Mouse (Mus musculus) Muller cell, postnatal 12 days (primary cell): ENCODE data around the gene Ttc7b.
A peak's percentile ranks its signal among the peaks of the same experiment; 100 is the strongest.

Experiments used
- DNase-seq: peaks from one replicate; pipeline ENCODE4 v3.0.0-alpha.2; 2015; ENCODE audit errors: inconsistent ontology term

Ttc7b gene

GRCm38 (mm10) chr12:100447701-100448277, 72.8 kb downstream of the Ttc7b start:
- peak; percentile 2 for DNase-seq

- DNase-seq: peak; percentile 32
Measured at GRCm38 (mm10) chr12:100447161-100447560, 73.5 kb downstream of the Ttc7b start.

- no peak for DNase-seq
Measured at GRCm38 (mm10) chr12:100445686-100446085, 74.9 kb downstream of the Ttc7b start.

- peak; percentile 39 for DNase-seq
Measured at GRCm38 (mm10) chr12:100445271-100445670, 75.4 kb downstream of the Ttc7b start.

- DNase-seq: no peak
Measured at GRCm38 (mm10) chr12:100444671-100445165, 75.9 kb downstream of the Ttc7b start.

- no peak for DNase-seq
Measured at GRCm38 (mm10) chr12:100443452-100443851, 77.2 kb downstream of the Ttc7b start.

- no peak for DNase-seq
Measured at GRCm38 (mm10) chr12:100441609-100442008, 79.0 kb downstream of the Ttc7b start.

- DNase-seq: no peak
Measured at GRCm38 (mm10) chr12:100439883-100440282, 80.7 kb downstream of the Ttc7b start.

GRCm38 (mm10) chr12:100439145-100439755, 81.4 kb downstream of the Ttc7b start:
- DNase-seq: no peak

GRCm38 (mm10) chr12:100438509-100438908, 82.1 kb downstream of the Ttc7b start:
- no peak for DNase-seq

GRCm38 (mm10) chr12:100437862-100438261, 82.8 kb downstream of the Ttc7b start:
- DNase-seq: no peak

GRCm38 (mm10) chr12:100435763-100436162, 84.9 kb downstream of the Ttc7b start:
- no peak for DNase-seq

GRCm38 (mm10) chr12:100431830-100432229, 88.8 kb downstream of the Ttc7b start:
- no peak for DNase-seq

GRCm38 (mm10) chr12:100429414-100430114, 91.1 kb downstream of the Ttc7b start:
- no peak for DNase-seq

GRCm38 (mm10) chr12:100428183-100428582, 92.4 kb downstream of the Ttc7b start:
- no peak for DNase-seq

GRCm38 (mm10) chr12:100426212-100426611, 94.4 kb downstream of the Ttc7b start:
- peak; percentile 49 for DNase-seq

GRCm38 (mm10) chr12:100425028-100425427, 95.6 kb downstream of the Ttc7b start:
- no peak for DNase-seq

- DNase-seq: no peak
Measured at GRCm38 (mm10) chr12:100422286-100422820, 98.3 kb downstream of the Ttc7b start.

GRCm38 (mm10) chr12:100421538-100421937, 99.1 kb downstream of the Ttc7b start:
- no peak for DNase-seq

GRCm38 (mm10) chr12:100420903-100421302, 99.7 kb downstream of the Ttc7b start:
- DNase-seq: no peak

GRCm38 (mm10) chr12:100419946-100420874, 100.4 kb downstream of the Ttc7b start:
- no peak for DNase-seq
